In genomic region chr14:67145046-67145445, GRCm38 (mm10) we compare ENCODE assay signal across 13 mouse cellular contexts.
"Had no signal": no experiment of that assay in that cellular context is flagged by ENCODE, and none has a peak within 500 bp of the region (broad histone marks: within the 10 kb centered on the region; RNA-seq: fewer than 3 reads in every experiment).

No protein-coding gene starts in this region.

- H3K27ac ChIP-seq: kidney, postnatal 0 days; limb, embryonic 12.5 days; limb, embryonic 15.5 days; liver, embryonic 14.5 days; macrophage had no signal

- H3K27me3 ChIP-seq: limb, embryonic 12.5 days; limb, embryonic 15.5 days had no signal

- ATAC-seq: liver, postnatal 0 days; lung, postnatal 0 days had no signal

- DNase-seq: kidney, postnatal 25 days; left cerebral cortex, postnatal 4 days; liver, postnatal 0 days; thymus, adult 18-20 months; thymus, postnatal 36 days had no signal

- H3K4me3 ChIP-seq: limb, embryonic 12.5 days; limb, embryonic 15.5 days had no signal

- H3K36me3 ChIP-seq: limb, embryonic 12.5 days; limb, embryonic 15.5 days had no signal

- H3K9ac ChIP-seq: limb, embryonic 12.5 days; limb, embryonic 15.5 days; liver, embryonic 14.5 days; liver, postnatal 0 days; lung, embryonic 14.5 days had no signal

- H3K9me3 ChIP-seq: limb, embryonic 12.5 days; limb, embryonic 15.5 days had no signal

- H3K4me2 ChIP-seq: limb, embryonic 12.5 days; limb, embryonic 15.5 days; liver, embryonic 11.5 days; lung, embryonic 14.5 days had no signal
